Mouse (Mus musculus): Measurements from ENCODE around the gene Pigs.

Gene Pigs

DNA sequence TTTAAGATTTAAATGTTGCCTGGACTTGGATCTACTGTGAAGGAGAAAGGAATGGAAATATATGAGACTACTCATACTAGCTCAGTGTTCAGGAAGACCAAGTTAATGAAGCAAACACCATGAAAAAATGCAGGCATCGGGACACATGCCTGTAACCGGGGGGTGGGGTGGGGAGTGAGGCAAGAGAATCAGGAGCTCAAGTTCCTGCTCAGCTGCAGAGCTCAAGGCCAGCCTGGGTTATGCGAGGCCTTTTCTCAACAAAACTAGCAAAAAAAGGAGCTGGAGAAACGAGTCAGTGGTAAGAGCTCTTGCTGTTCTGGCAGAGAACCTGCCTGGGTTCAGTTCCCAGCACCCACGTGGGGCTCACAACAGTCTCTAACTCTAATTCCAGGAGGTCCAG, 5.8 kb downstream of the Pigs start:
- in situ Hi-C loops (cut with MboI; ENCODE audit: low sequenced_read_pairs): no loop called here

DNA sequence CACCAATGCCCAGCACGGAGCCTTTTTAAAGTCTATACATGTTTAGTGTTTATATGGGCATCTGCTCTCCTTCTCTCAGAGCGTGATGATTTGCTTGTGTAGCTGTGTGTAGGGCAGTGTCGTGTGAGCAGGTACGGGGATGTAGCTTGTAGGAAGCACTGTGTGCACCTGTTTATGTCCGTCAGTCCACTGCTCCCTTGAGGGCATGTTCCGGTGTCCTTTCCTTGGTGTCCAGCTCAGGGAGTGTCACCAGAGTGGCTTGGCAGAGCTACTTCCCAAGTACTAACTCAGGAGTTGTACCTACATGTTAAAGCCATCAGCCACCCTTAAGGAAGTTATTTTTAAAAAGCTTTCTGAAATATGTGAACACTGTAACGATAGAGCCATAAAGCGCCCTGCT, 8.8 kb downstream of the Pigs start:
- in situ Hi-C loops (cut with MboI; ENCODE audit: low sequenced_read_pairs): no loop called here

DNA sequence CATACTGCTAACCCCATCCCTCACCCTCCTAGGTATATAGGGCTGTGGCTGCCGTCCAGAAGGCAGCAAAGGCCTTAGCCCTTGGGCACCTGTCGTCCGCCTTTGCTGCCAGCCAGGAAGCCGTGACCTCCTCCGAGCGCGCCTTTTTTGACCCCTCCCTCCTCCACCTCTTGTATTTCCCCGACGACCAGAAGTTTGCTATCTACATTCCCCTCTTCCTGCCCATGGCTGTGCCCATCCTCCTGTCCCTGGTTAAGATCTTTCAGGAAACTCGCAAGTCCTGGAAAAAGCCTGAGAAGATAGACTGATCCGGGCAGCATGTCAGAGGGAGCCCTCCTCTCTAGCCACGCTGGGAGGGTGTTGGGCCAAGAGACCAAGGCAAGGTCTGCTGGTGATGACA, 13.5 kb downstream of the Pigs start:
- in situ Hi-C loops (cut with MboI; ENCODE audit: low sequenced_read_pairs): no loop called here

DNA sequence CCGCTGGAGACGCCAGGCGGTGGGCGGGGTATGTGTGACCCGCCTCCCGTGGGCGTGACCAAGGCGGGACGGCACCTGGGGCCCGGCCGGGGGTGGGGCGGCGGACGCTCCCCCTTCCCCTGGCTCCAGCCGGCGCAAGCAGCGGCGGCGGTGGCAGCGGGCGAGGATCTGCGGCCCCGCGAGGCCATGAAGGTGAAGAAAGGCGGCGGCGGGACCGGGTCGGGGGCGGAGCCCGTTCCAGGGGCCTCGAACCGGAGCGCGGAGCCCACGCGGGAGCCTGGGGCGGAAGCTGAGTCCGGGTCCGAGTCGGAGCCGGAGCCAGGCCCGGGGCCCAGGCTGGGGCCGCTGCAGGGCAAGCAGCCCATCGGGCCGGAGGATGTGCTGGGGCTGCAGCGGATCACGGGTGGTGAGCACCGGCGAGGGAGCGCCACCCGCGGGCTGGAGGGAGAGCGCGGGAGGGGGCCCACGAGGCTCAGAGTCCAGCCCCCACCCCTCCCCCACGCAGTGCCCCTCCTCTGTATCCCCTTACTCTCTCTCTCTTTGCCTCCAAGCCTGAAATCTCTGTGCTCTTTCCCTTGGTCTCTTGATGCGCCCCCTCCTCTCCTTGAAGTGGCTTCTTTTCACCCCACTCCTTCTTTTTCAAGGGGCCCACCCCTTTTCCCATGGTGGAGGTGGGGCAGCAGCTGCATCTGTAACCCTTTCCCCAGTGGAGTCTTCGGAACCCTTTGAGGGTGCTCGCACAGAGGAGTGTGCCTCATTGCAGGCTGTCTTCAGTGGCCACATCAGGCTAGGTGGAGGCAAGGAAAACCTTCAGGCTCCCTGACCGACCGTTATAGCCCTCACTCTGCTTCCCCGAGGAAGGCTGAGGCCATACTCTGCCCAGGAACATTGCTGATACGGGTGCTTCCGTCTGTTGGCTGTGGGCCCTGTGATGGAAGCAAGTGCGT, 15.4 kb downstream of the Pigs start, which contains the start of gene Unc119:
Unc119 (plus strand) TSS at position 102 of the 947 bp plus-strand sequence.
- in situ Hi-C loops (cut with MboI; ENCODE audit: low sequenced_read_pairs): no loop called here

DNA sequence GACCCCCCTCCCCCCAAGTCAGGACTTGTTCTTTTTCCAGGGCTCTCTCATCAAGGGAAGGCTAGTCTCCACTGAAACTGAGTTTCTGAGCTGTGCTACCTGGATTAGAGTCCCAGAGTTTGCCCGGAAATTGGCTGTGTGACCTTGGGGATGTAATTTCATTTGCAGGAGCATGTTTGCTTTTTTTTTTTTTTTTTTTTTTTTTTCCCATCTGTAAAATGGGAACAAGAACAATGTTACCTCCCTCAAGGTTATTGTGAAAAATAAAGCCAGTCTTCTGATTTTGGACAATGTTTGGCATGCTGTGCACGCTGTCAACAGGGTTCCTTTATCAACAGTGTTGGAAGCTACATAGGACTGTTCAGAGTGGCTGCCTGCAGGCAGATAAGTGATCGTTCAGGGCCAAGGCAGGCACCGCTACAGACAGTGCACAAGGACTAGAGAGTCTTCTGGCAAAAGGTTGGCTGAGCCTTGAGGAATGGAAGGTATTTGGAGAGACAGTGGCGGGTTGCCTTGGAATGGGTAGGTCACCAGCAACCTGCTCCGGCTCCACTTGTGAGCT, 16.2 kb downstream of the Pigs start:
- in situ Hi-C loops (cut with MboI; ENCODE audit: low sequenced_read_pairs): no loop called here

DNA sequence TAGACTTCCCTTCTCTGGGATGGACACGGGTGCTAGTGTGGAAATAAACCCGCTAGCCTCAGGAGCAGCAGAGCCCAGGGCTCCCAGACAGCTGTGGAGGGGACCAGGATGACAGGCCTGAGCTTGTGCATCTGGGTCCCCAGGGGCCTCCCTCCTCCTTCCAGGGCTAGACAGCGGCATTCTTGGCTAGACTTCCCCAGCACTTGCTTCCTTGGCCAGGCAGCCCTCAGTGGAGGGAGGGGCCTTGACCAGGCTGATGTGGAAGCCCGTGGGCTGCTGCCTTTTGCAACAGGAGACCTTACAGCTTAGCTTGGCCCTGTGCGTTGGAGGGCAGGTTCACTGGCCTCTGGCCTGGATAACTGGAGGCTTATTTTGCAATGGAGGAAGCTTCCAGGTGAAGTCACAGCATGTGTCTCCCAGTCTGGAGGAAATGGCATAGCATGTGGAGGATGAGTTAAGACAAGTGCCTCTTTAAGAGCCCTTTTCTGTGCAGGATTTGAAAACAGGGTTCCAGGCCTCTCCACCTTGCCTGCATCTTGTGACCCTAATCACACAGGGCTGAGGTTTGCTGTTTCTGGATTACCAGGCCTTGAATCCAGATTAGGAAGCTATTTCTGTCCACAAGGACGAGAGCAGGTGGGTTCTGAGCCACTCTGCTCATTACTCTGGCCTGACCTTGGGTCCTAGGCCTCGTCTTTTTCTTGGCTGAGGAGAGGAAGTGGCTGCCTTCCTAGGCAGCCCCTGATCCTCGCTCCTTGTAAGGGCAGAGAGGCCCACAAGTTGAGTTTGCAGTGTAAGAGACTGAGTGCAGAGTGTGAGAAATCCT, 16.9 kb downstream of the Pigs start:
- in situ Hi-C loops (cut with MboI; ENCODE audit: low sequenced_read_pairs): no loop called here

DNA sequence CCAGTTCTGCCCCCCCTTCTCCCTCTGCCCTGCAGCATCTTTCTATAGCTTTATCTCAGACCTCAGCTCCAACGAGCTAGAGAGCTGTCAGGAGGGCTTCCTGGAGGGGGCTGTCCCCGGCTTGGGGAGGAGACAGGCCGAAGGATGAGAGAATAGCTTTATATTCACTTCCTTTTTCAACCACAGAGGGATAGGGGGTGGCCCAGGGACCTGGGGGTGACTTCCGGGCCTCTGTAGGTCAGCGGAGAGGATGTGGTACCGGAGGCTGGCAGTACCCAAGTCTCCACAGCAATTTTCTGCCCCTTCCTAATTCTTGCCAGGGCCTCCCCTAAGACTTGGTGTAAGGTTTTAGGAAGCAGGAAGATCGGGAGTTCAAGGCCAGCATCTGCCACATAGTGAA, 17.6 kb downstream of the Pigs start:
- in situ Hi-C loops (cut with MboI; ENCODE audit: low sequenced_read_pairs): no loop called here

DNA sequence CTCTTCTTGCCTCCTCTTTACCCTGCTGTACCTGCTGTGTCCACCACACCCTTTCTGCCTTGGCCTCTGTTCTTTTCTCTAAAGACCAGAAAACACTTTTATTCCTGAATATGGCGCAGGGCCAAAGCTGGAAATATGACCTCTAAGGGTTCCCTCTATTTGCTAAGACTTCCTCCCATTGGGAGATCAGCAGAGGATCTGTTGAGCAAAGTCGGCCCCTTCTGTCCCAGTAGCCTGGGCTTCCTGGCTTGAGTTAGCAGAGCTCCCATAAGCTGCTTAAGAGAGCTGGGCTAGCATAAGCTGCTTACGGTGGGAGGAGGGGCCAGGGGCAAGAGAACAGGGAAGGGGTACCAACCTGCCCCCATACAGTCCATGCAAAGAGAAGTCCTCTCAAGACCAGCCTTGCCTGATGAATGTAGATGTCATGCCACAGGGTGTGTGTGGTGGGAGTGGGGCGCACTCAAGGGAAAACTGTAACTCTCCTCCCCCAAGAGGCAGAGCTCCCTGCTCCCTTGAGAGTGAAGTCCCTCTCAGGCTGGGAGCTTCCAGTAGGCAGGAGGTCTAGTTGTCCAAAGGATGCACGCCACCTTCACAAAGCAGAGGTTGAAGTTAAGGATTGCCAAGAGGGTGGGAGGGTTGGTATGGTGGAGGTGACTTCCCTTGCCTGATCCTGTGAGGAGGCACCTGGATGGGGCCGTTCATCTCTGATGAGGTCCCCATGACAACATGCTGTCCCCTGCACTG, 18.3 kb downstream of the Pigs start:
- in situ Hi-C loops (cut with MboI; ENCODE audit: low sequenced_read_pairs): no loop called here

DNA sequence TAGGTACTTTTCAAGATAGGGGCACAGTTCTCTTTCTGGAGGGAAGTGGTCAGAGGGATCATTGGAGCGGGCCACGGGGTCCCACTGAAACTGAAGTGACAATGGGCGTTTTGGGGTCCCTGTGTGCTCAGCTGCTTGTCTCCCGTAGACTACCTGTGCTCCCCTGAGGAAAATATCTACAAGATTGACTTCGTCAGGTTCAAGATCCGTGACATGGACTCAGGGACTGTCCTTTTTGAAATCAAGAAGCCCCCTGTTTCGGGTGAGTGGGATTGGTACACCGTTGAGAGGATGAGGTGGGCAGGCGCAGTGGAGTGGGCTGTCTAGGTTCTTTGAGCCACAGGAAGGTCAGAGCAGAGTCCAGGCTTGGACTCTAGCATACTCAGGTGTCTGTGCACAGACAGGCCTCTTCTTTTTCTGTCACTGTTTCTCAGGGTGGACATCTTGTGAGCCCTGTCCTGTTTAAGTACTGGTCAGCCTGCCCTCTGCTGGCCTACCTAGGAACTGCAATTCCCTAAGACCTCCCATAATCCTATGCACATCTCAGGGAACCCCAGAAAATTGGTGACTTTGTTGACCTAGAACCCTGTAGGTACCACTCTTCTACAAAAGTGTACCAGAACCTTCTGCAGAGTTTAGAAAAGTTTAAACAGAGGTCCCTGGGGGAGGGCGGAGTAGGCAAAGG, 19.0 kb downstream of the Pigs start:
- in situ Hi-C loops (cut with MboI; ENCODE audit: low sequenced_read_pairs): no loop called here

DNA sequence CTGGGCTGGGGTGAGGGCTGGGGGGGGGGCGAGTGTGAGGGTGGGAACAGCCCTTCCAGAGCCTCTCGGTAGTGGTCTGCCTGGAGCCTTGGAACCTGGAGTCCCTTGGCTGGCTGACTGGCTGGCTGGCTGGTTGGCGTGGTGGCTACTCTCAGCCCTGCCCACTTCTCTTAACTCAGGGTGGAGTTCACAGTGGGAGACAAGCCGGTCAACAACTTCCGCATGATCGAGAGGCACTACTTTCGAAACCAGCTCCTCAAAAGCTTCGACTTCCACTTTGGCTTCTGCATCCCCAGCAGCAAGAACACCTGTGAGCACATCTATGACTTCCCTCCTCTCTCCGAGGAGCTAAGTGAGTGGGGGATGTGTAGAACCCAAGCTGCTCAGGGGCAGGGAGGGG, 19.7 kb downstream of the Pigs start:
- in situ Hi-C loops (cut with MboI; ENCODE audit: low sequenced_read_pairs): no loop called here

DNA sequence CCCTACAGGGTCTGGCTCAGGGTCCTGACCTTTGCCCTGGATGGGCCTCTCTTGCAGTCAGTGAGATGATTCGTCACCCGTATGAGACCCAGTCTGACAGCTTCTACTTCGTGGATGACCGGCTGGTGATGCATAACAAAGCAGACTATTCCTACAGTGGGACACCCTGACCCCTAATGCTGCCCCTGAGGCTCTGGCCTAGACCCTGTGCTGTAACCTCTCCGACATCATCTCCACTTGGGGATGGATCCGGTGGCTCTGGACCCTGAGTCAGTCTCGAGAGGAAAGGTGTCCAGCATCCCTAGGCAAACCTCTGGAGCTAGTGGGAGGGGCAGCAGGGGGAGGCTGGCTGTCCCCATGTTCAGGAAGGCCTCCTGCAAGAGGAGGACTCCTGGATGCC, 20.3 kb downstream of the Pigs start:
- in situ Hi-C loops (cut with MboI; ENCODE audit: low sequenced_read_pairs): no loop called here

DNA sequence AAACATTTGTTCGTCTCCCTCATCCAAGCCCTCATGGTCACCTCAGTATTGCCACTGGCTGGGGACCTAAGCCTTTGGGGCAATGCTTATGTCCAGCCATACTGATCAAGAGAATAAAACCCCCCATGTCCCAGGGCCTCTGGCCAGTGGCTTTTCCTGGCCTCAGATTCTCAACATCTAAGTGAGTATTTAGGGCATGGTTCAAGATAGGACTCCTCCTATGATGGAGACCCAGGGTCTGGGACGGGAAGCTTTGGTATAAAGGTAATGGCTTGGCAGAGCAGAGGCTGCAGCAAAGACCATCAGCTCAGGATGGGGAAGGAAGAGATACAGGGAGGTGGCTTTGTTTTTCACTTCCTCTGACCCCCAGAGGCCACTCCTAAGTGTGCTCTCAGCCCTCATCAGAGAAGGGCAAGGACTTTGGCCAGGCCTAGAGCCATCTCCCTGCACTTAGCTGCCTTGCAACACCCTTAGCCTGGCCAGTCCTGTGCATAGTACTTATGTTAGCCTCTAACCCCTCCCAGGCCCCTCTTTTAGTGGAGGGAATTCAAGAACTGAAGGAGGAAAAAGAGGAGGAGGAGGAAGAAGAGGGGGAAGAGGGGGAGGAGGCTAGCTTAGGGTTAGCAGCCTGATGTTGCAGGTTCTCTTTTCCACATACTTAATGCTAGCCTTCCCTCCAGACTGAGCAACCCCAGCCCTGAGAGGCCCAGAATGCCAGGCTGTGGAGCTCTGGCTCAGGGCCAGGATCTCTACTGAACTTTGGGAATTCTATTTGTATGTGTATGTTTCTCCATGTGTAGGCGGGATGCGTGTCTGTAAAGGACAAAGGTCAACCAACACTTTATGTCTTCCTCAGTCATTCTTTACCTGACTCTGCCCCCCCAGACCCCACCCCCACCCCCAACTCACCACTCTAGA, 21.5 kb downstream of the Pigs start:
- in situ Hi-C loops (cut with MboI; ENCODE audit: low sequenced_read_pairs): no loop called here

DNA sequence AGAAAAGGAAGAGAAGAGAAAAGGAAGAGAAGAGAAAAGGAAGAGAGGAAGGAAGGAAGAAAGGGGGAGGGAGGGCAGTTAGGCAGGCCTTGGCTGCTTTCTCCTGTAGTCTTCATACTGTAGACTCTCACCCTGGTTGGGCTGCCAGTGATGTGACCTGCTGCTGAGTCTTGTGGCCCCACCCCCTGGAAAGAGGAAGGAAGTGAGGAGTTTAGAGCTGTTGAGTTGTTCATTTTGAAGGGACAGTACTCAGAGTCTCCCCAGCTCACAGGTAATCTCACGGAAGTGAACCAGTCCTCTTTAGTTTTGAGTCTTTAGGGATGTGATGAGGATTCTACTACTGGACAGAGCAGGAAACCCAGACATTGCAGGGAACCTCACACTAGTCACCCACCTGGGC, 24.9 kb downstream of the Pigs start:
- in situ Hi-C loops (cut with MboI; ENCODE audit: low sequenced_read_pairs): no loop called here

DNA sequence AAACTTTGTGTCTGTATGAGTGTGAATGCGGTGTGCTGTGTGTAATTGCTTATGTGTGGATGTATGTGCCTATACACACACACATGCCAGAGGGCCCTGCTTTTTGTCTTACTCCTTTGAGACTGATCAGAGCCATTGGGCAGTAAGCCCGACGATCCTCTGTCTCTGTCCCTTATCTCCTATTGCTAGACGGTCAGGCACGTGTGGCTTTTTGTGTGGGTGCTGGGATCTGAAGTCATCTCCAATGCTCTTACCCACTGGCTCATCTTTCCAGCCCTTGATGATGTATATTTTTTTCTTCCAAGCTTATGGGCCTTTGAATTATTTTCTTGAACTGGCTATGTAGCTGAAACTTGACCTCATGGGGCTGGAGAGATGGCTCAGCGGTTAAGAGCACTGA, 26.7 kb downstream of the Pigs start:
- in situ Hi-C loops (cut with MboI; ENCODE audit: low sequenced_read_pairs): no loop called here

DNA sequence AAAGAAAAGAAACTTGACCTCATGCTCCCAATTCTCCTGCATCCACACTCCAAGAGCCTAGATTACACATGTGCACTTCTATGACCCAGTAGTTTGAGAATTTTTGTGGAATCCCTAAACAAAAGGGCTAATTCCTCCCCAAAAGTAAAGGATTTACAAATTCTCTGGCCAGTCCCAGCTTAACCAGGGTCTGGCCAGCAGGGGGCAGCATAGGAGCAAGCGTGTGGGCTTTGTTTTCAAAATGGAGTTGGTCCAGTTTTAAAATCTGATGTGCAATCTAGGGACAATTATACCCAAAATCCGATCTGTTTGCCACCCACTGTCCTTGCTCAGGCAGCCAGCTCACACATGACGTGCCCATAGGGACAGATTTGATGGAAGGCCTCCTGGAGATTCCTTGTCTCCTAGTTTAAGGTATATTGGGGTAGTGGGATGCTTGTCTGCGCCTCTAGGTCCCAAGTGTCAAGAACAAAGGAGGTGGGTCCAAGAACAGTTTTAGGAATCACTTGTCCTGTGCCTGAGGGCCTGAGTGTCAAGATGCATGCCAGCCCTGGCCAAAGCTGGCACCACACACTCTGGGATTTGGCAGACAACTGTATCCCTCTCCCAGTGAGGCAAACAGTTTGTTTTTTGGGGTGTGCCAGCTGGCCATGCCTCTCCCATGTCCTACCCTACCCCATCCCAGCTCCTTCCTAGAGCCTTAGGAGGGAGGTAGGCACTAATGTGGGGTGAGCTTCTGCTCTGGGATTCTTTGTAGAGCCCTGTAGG, 27.4 kb downstream of the Pigs start:
- in situ Hi-C loops (cut with MboI; ENCODE audit: low sequenced_read_pairs): no loop called here

DNA sequence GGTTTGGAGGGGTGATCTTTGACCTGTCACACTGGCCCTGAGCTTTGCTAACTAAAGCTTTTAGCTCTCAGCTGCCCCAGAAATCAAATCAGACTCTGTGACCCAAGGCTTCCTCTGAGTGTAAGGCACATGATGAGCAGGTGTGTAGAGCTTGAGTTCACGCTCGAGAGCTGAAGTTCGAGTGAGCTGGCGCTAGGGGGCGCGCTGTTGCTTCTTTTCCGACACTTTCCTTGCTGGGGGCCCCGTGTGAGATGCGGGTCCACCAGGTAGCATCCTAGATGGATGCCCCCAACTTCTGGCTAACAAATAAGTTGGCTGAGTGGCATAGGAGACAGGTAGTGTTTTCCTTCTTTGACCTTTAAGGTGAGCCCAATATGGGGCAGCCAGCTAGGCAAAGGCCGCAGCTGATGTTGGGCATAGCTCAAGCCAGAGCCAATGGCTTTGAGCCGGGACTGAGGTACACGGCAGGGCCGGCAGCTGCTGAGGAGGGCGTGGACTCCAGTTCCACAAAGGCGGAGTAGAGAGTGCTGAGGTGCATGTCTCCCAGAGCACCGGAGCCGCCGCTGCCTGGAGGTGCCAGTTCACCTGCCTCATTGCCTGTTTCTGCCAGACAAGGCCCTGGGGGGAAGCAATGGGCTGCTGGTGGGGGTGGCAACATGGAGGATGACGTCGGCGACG, 30.3 kb downstream of the Pigs start:
- in situ Hi-C loops (cut with MboI; ENCODE audit: low sequenced_read_pairs): no loop called here

DNA sequence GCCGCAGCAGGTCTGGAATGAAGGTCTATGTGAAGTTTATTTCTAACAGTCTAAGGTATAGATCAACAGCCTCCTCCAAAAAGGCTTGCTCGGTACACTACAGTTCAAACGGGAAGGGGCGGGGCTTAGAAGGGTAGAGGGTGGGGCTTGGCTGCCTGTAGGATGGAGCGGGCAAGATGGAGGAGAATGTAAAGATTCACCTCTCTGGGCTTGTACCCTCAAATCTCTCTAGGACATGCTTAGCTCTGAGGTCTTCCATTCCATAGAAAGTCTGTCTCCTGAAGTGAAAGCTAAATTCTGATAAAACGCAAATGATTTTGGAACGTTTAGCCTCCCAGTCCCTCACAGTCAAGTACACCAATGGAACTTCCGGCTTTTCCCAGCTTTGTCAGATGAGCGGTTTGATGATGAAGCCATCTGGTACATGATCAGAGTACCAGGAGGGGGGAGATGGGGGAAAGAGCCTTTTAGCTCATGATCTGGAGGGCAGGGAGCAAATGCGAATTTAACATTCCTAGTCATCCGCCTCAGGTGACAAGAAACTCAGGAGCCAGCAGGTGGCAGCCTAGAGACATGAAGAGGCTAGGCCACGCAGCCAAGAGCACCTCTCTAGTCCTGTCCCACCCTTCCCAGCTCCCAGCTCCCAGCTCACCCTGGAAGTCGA, 32.0 kb downstream of the Pigs start:
- in situ Hi-C loops (cut with MboI; ENCODE audit: low sequenced_read_pairs): no loop called here

DNA sequence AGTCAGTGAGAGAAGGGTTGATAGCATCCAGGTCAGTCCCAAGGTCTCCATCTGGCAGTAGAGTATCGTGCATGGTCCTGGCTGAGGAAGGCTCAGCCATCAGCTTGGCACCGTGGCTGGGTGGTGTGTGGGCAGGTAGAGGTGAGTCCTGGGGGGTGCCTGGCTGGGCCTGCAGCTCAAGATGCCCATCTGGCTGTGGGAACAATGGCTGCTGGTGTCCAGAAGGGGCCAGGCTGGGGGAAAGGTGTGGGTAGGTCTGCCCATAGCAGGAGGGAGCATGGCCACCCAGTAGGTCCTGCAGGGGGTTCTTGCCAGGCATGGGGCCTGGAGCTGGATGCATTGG, 32.5 kb downstream of the Pigs start:
- in situ Hi-C loops (cut with MboI; ENCODE audit: low sequenced_read_pairs): no loop called here
